Comparison of ENCODE assay signal across 19 mouse cellular contexts in genomic region chr4:98118126-98118525, GRCm38 (mm10).
A peak's percentile ranks its signal among the peaks of the same experiment; 100 is the strongest.
DNase-seq lines count a peak whose midpoint lies in the region; ATAC-seq and TF ChIP-seq lines count a peak whose summit lies in the region.
"Had no signal": no experiment of that assay in that cellular context is flagged by ENCODE, and none has a peak within 500 bp of the region (broad histone marks: within the 10 kb centered on the region; RNA-seq: fewer than 3 reads in every experiment).

No protein-coding gene starts in this region.

- peaks cover 2% of the 10 kb centered on the region; the same call in 1 of the 2 replicates for H3K4me1 ChIP-seq in forebrain, embryonic 11.5 days (replicated peaks; ENCODE audit: control insufficient read depth, insufficient read depth, low read length)
- peaks cover 3% of the 10 kb centered on the region for H3K4me1 ChIP-seq in forebrain, embryonic 16.5 days (replicated peaks; ENCODE audit: control insufficient read depth, insufficient read depth, low read length)
- H3K4me1 ChIP-seq in midbrain, embryonic 13.5 days (replicated peaks) = no peaks in the 10 kb centered on the region
- no peaks in the 10 kb centered on the region for H3K4me1 ChIP-seq in midbrain, embryonic 14.5 days (ENCODE audit: control insufficient read depth, insufficient read depth, low read length)
- H3K4me1 ChIP-seq in forebrain, embryonic 14.5 days (ENCODE audit: control insufficient read depth, insufficient read depth, low read length) = peaks cover 5% of the 10 kb centered on the region
- H3K4me1 ChIP-seq in limb, embryonic 12.5 days (replicated peaks) = peaks cover 32% of the 10 kb centered on the region
- H3K4me1 ChIP-seq in thymus, adult 2 months (replicated peaks; ENCODE audit: control insufficient read depth, insufficient read depth, low read length) = peaks cover 11% of the 10 kb centered on the region

- 50% methylated on average over 3 of the region's 3 CpGs for WGBS in forebrain, embryonic 11.5 days
- 13% methylated on average over 3 of the region's 3 CpGs for WGBS in forebrain, embryonic 16.5 days
- WGBS in midbrain, embryonic 13.5 days = 54% methylated on average over 3 of the region's 3 CpGs
- WGBS in midbrain, embryonic 14.5 days = 51% methylated on average over 3 of the region's 3 CpGs
- WGBS in forebrain, embryonic 14.5 days = 5% methylated on average over 3 of the region's 3 CpGs
- 62% methylated on average over 3 of the region's 3 CpGs for WGBS in limb, embryonic 12.5 days
- WGBS in thymus, adult 2 months = 96% methylated on average over 3 of the region's 3 CpGs

- H3K4me2 ChIP-seq in forebrain, embryonic 11.5 days (ENCODE audit: low read depth, low read length, severe bottlenecking) = no peak overlapping the region
- H3K4me2 ChIP-seq in forebrain, embryonic 16.5 days (ENCODE audit: low read length) = no peak overlapping the region
- no peak overlapping the region for H3K4me2 ChIP-seq in midbrain, embryonic 13.5 days (replicated peaks)
- no peak overlapping the region for H3K4me2 ChIP-seq in midbrain, embryonic 14.5 days (ENCODE audit: low read length)
- H3K4me2 ChIP-seq in forebrain, embryonic 14.5 days (ENCODE audit: low read length) = no peak overlapping the region
- no peak overlapping the region for H3K4me2 ChIP-seq in limb, embryonic 12.5 days
- H3K4me2 ChIP-seq: heart, embryonic 12.5 days had no signal

- no peak overlapping the region for H3K4me3 ChIP-seq in forebrain, embryonic 11.5 days (ENCODE audit: low read depth, low read length)
- H3K4me3 ChIP-seq in forebrain, embryonic 16.5 days (replicated peaks; ENCODE audit: low read length) = no peak overlapping the region
- no peak overlapping the region for H3K4me3 ChIP-seq in midbrain, embryonic 13.5 days (replicated peaks)
- H3K4me3 ChIP-seq in midbrain, embryonic 14.5 days (replicated peaks; ENCODE audit: low read depth, low read length) = no peak overlapping the region
- no peak overlapping the region for H3K4me3 ChIP-seq in forebrain, embryonic 14.5 days (ENCODE audit: low read depth, low read length)
- no peak overlapping the region for H3K4me3 ChIP-seq in limb, embryonic 12.5 days (replicated peaks)
- H3K4me3 ChIP-seq in thymus, adult 2 months (ENCODE audit: control insufficient read depth, insufficient read depth, low read length) = no peak overlapping the region
- H3K4me3 ChIP-seq: embryonic facial prominence, embryonic 10.5 days; heart, embryonic 12.5 days had no signal

- H3K9ac ChIP-seq in forebrain, embryonic 11.5 days (ENCODE audit: low read length) = no peak overlapping the region
- no peak overlapping the region for H3K9ac ChIP-seq in forebrain, embryonic 16.5 days (replicated peaks; ENCODE audit: low read depth, low read length)
- H3K9ac ChIP-seq in midbrain, embryonic 13.5 days (replicated peaks) = no peak overlapping the region
- no peak overlapping the region for H3K9ac ChIP-seq in midbrain, embryonic 14.5 days (replicated peaks; ENCODE audit: low read length)
- H3K9ac ChIP-seq in forebrain, embryonic 14.5 days (ENCODE audit: low read length) = peak overlapping the region; percentile 13; the same call in 1 of the 2 replicates
- H3K9ac ChIP-seq in limb, embryonic 12.5 days (replicated peaks) = no peak overlapping the region
- H3K9ac ChIP-seq: heart, embryonic 12.5 days had no signal

- no peak for ATAC-seq in forebrain, embryonic 11.5 days (replicated peaks; ENCODE audit: low FRiP score)
- no peak; the same call in 1 of the 2 replicates for ATAC-seq in forebrain, embryonic 16.5 days
- ATAC-seq in midbrain, embryonic 13.5 days = no peak
- no peak for ATAC-seq in midbrain, embryonic 14.5 days (ENCODE audit: low FRiP score, low TSS enrichment)
- ATAC-seq in forebrain, embryonic 14.5 days = no peak
- ATAC-seq in limb, embryonic 12.5 days (ENCODE audit: insufficient number of reproducible peaks, insufficient read depth, low FRiP score, low TSS enrichment, low read depth) = no peak
- ATAC-seq: hindbrain, embryonic 16.5 days; intestine, postnatal 0 days; Patski had no signal

- no peak for TF ChIP-seq CTCF in thymus, adult 2 months (IDR thresholded peaks at IDR 0.05; ENCODE audit: borderline replicate concordance, control insufficient read depth, extremely low read depth, insufficient read depth, low read length, poor library complexity)

- no peaks in the 10 kb centered on the region for H3K36me3 ChIP-seq in forebrain, embryonic 11.5 days (ENCODE audit: control insufficient read depth, insufficient read depth, low read length)
- H3K36me3 ChIP-seq in forebrain, embryonic 16.5 days (ENCODE audit: control insufficient read depth, insufficient read depth) = no peaks in the 10 kb centered on the region
- no peaks in the 10 kb centered on the region for H3K36me3 ChIP-seq in midbrain, embryonic 13.5 days
- no peaks in the 10 kb centered on the region for H3K36me3 ChIP-seq in midbrain, embryonic 14.5 days (ENCODE audit: control insufficient read depth, insufficient read depth, low read length)
- H3K36me3 ChIP-seq in forebrain, embryonic 14.5 days (ENCODE audit: control insufficient read depth, insufficient read depth, low read length) = 0 out of 2 replicates have a peak, but pooled peaks cover 3% of the 10 kb centered on the region
- H3K36me3 ChIP-seq in limb, embryonic 12.5 days = no peaks in the 10 kb centered on the region; the same call in 1 of the 2 replicates
- H3K36me3 ChIP-seq in thymus, adult 2 months (ENCODE audit: control insufficient read depth, insufficient read depth, low read length) = no peaks in the 10 kb centered on the region
- H3K36me3 ChIP-seq: embryonic facial prominence, embryonic 10.5 days had no signal

- TF ChIP-seq POLR2A in thymus, adult 2 months (IDR thresholded peaks at IDR 0.05; ENCODE audit: control insufficient read depth, extremely low read depth, insufficient read depth, low read length, poor library complexity) = no peak

- no peaks in the 10 kb centered on the region for H3K9me3 ChIP-seq in forebrain, embryonic 11.5 days (ENCODE audit: control insufficient read depth, low read length)
- no peaks in the 10 kb centered on the region for H3K9me3 ChIP-seq in forebrain, embryonic 16.5 days (ENCODE audit: control insufficient read depth, low read length)
- no peaks in the 10 kb centered on the region for H3K9me3 ChIP-seq in midbrain, embryonic 13.5 days
- no peaks in the 10 kb centered on the region for H3K9me3 ChIP-seq in midbrain, embryonic 14.5 days (ENCODE audit: control insufficient read depth, low read length)
- no peaks in the 10 kb centered on the region for H3K9me3 ChIP-seq in forebrain, embryonic 14.5 days (replicated peaks; ENCODE audit: control insufficient read depth, low read length)
- H3K9me3 ChIP-seq in limb, embryonic 12.5 days = no peaks in the 10 kb centered on the region
- H3K9me3 ChIP-seq: embryonic facial prominence, embryonic 10.5 days; heart, embryonic 12.5 days had no signal

- peak; percentile 51 for DNase-seq in forebrain, embryonic 11.5 days (ENCODE audit: low spot score)
- no peak for DNase-seq in midbrain, embryonic 14.5 days
- DNase-seq in forebrain, embryonic 14.5 days (ENCODE audit: low spot score) = no peak
- DNase-seq in lung, postnatal 10 days = no peak
- DNase-seq in thymus, adult 2 months = no peak
- DNase-seq: adrenal gland, postnatal 14 days; cerebellum, adult 18-20 months; cerebellum, adult 9-11 months; gastrocnemius, postnatal 36 days; heart, adult 18-20 months had no signal

- H3K27ac ChIP-seq in forebrain, embryonic 11.5 days (ENCODE audit: low read depth, low read length) = 0 out of 2 replicates have a peak overlapping the region, but pooled peaks have one; percentile 2
- H3K27ac ChIP-seq in forebrain, embryonic 16.5 days (ENCODE audit: low read length) = no peak overlapping the region
- H3K27ac ChIP-seq in midbrain, embryonic 13.5 days = 0 out of 2 replicates have a peak overlapping the region, but pooled peaks have one; percentile 1
- H3K27ac ChIP-seq in midbrain, embryonic 14.5 days (replicated peaks; ENCODE audit: low read depth, low read length) = no peak overlapping the region
- peak overlapping the region; percentile 41; the same call in 1 of the 2 replicates for H3K27ac ChIP-seq in forebrain, embryonic 14.5 days (ENCODE audit: low read depth, low read length)
- H3K27ac ChIP-seq in limb, embryonic 12.5 days = peak overlapping the region; percentile 82; the same call in 1 of the 2 replicates
- H3K27ac ChIP-seq in thymus, adult 2 months (ENCODE audit: control insufficient read depth, insufficient read depth, low read length) = no peak overlapping the region
- H3K27ac ChIP-seq: embryonic facial prominence, embryonic 10.5 days had no signal

- no peaks in the 10 kb centered on the region for H3K27me3 ChIP-seq in forebrain, embryonic 11.5 days (ENCODE audit: control insufficient read depth, insufficient read depth, low read length)
- H3K27me3 ChIP-seq in forebrain, embryonic 16.5 days (replicated peaks; ENCODE audit: control insufficient read depth, insufficient read depth, low read length) = no peaks in the 10 kb centered on the region
- no peaks in the 10 kb centered on the region for H3K27me3 ChIP-seq in midbrain, embryonic 13.5 days
- no peaks in the 10 kb centered on the region for H3K27me3 ChIP-seq in midbrain, embryonic 14.5 days (ENCODE audit: control insufficient read depth, insufficient read depth, low read length)
- no peaks in the 10 kb centered on the region for H3K27me3 ChIP-seq in forebrain, embryonic 14.5 days (replicated peaks; ENCODE audit: control insufficient read depth, insufficient read depth, low read length)
- no peaks in the 10 kb centered on the region for H3K27me3 ChIP-seq in limb, embryonic 12.5 days
- H3K27me3 ChIP-seq in thymus, adult 2 months (ENCODE audit: control insufficient read depth, insufficient read depth, low read length) = no peaks in the 10 kb centered on the region
- H3K27me3 ChIP-seq: CH12.LX; heart, embryonic 12.5 days; Patski had no signal

Comparison
In these comparisons a context has a peak if more than half of its experiments do, and no peak if none do; other contexts are left out.
1. H3K27ac ChIP-seq: peak in forebrain, embryonic 11.5 days (single experiment), midbrain, embryonic 13.5 days (single experiment), forebrain, embryonic 14.5 days (single experiment) and limb, embryonic 12.5 days (single experiment); none in forebrain, embryonic 16.5 days (single experiment), midbrain, embryonic 14.5 days (single experiment) and thymus, adult 2 months (single experiment).